Mouse (Mus musculus) G1E (cell line): ENCODE measurements around the gene Ankrd13c.

ENCODE experiments used
- CTCF ChIP-seq: IDR thresholded peaks from 2 replicates; pipeline ENCODE4 v1.5.1; 2012; ENCODE audit warnings: low read depth, low read length, inconsistent platforms, mixed read lengths
- GATA1 ChIP-seq: IDR thresholded peaks from 2 replicates; pipeline ENCODE4 v1.6.1; 2012; ENCODE audit warnings: borderline replicate concordance, low read length, inconsistent platforms, mixed read lengths
- TAL1 ChIP-seq: conservative IDR thresholded peaks from 2 replicates; pipeline ENCODE4 v1.6.1; 2012; ENCODE audit warnings: low read depth, low read length, inconsistent platforms, mixed read lengths

DNA sequence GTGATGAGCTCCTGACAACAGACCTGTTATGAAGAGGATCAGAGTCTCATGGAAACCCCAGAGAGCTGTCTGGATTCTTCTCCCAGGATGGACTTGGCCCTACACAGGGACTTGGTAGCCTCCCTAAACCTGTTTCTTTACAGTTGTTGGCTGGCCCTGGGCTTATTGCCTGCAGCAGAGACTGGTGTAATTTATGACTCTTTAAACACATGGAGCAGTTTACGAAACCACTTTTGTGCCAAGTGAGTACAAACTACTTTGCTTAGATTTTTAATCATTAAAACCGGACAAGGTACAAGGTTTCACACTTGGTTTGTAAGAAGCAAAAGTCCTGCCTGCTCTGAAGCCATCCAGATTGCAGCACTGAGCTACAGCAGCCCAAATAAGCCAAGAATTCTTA, 34.9 kb upstream of the Ankrd13c start:
- no peak for TF ChIP-seq CTCF
- no peak for TF ChIP-seq GATA1
- TF ChIP-seq TAL1: no peak
